ENCODE assay signal across 9 mouse cellular contexts in genomic region chr11:119057291-119057690, GRCm38 (mm10). TPM values are rescaled to one million over a fixed set of nuclear protein-coding genes. Genes with fewer than 3 reads are reported as not detected.
DNase-seq lines count a peak whose midpoint lies in the region; ATAC-seq and TF ChIP-seq lines count a peak whose summit lies in the region.
"Had no signal": no experiment of that assay in that cellular context is flagged by ENCODE, and none has a peak within 500 bp of the region (broad histone marks: within the 10 kb centered on the region; RNA-seq: fewer than 3 reads in every experiment).

No protein-coding gene starts in this region.

- TF ChIP-seq EP300 in liver, postnatal 0 days (IDR thresholded peaks at IDR 0.05; ENCODE audit: low read depth) = no peak

- H3K4me3 ChIP-seq in heart, embryonic 12.5 days = peak overlapping the region; percentile 58
- peak overlapping the region; percentile 76; the same call in 1 of the 2 replicates for H3K4me3 ChIP-seq in E14TG2a.4 (replicated peaks; ENCODE audit: low read length)
- H3K4me3 ChIP-seq in forebrain, postnatal 0 days (ENCODE audit: low read depth, low read length) = peak overlapping the region; percentile 57
- H3K4me3 ChIP-seq in liver, postnatal 0 days (ENCODE audit: low read depth, low read length) = peak overlapping the region; percentile 59

- TF ChIP-seq CTCF in E14TG2a.4 (conservative IDR thresholded peaks at IDR 0.05; ENCODE audit: low read length) = no peak
- TF ChIP-seq CTCF in forebrain, postnatal 0 days (IDR thresholded peaks at IDR 0.05; ENCODE audit: low read depth) = no peak
- TF ChIP-seq CTCF in liver, postnatal 0 days (IDR thresholded peaks at IDR 0.05; ENCODE audit: low read depth) = no peak

- peak overlapping the region; percentile 93 for H3K4me2 ChIP-seq in heart, embryonic 12.5 days
- H3K4me2 ChIP-seq in forebrain, postnatal 0 days (ENCODE audit: low read depth) = peak overlapping the region; percentile 92
- H3K4me2 ChIP-seq in liver, postnatal 0 days (ENCODE audit: low read depth, low read length) = peak overlapping the region; percentile 96

- peaks cover 67% of the 10 kb centered on the region for H3K27me3 ChIP-seq in heart, embryonic 12.5 days (replicated peaks)
- peaks cover 97% of the 10 kb centered on the region for H3K27me3 ChIP-seq in E14TG2a.4 (ENCODE audit: insufficient read depth, low read length)
- peaks cover 17% of the 10 kb centered on the region for H3K27me3 ChIP-seq in forebrain, postnatal 0 days (ENCODE audit: insufficient read depth, low read length)
- peaks cover 96% of the 10 kb centered on the region for H3K27me3 ChIP-seq in liver, postnatal 0 days (ENCODE audit: insufficient read depth, low read length)

- H3K9ac ChIP-seq in heart, embryonic 12.5 days = peak overlapping the region; percentile 87
- H3K9ac ChIP-seq in forebrain, postnatal 0 days = peak overlapping the region; percentile 93
- H3K9ac ChIP-seq in liver, postnatal 0 days (replicated peaks) = peak overlapping the region; percentile 74

- 3% methylated on average over 9 of the region's 9 CpGs for WGBS in heart, embryonic 12.5 days
- 10% methylated on average over 9 of the region's 9 CpGs for WGBS in forebrain, postnatal 0 days
- WGBS in liver, postnatal 0 days (ENCODE audit: insufficient replicate concordance) = 2% methylated on average over 9 of the region's 9 CpGs

- no peak for ATAC-seq in heart, embryonic 12.5 days (ENCODE audit: insufficient number of reproducible peaks, low FRiP score)
- no peak for ATAC-seq in forebrain, postnatal 0 days
- ATAC-seq in liver, postnatal 0 days = no peak
- no peak for ATAC-seq in cerebellum, adult (ENCODE audit: insufficient number of reproducible peaks, low FRiP score, low TSS enrichment)

- peaks cover 33% of the 10 kb centered on the region for H3K4me1 ChIP-seq in heart, embryonic 12.5 days (replicated peaks)
- peaks cover 67% of the 10 kb centered on the region for H3K4me1 ChIP-seq in E14TG2a.4 (replicated peaks; ENCODE audit: low read depth, low read length)
- H3K4me1 ChIP-seq in forebrain, postnatal 0 days (ENCODE audit: insufficient read depth) = peaks cover 35% of the 10 kb centered on the region
- H3K4me1 ChIP-seq in liver, postnatal 0 days (ENCODE audit: insufficient read depth) = peaks cover 50% of the 10 kb centered on the region

- H3K9me3 ChIP-seq in heart, embryonic 12.5 days (replicated peaks) = no peaks in the 10 kb centered on the region
- peaks cover 8% of the 10 kb centered on the region for H3K9me3 ChIP-seq in E14TG2a.4 (ENCODE audit: low read length)
- no peaks in the 10 kb centered on the region for H3K9me3 ChIP-seq in forebrain, postnatal 0 days (ENCODE audit: low read length)
- no peaks in the 10 kb centered on the region; the same call in 1 of the 2 replicates for H3K9me3 ChIP-seq in liver, postnatal 0 days (ENCODE audit: low read length)

- H3K27ac ChIP-seq in heart, embryonic 12.5 days (ENCODE audit: poor library complexity, severe bottlenecking) = peak overlapping the region; percentile 74; the same call in 1 of the 2 replicates
- H3K27ac ChIP-seq in forebrain, postnatal 0 days (ENCODE audit: low read depth, low read length) = peak overlapping the region; percentile 91
- H3K27ac ChIP-seq in liver, postnatal 0 days (ENCODE audit: low read depth) = no peak overlapping the region

- no peak for DNase-seq in heart, postnatal 4 days
- DNase-seq in forebrain, postnatal 0 days = no peak
- DNase-seq in liver, postnatal 0 days = no peak
- DNase-seq in adipocyte (ENCODE audit: low spot score) = no peak
- DNase-seq in spleen, adult 18-20 months = no peak

- no peaks in the 10 kb centered on the region for H3K36me3 ChIP-seq in heart, embryonic 12.5 days
- no peaks in the 10 kb centered on the region for H3K36me3 ChIP-seq in E14TG2a.4 (ENCODE audit: insufficient read depth, low read length)
- H3K36me3 ChIP-seq in forebrain, postnatal 0 days (ENCODE audit: insufficient read depth) = no peaks in the 10 kb centered on the region
- H3K36me3 ChIP-seq in liver, postnatal 0 days (replicated peaks; ENCODE audit: insufficient read depth, low read length) = no peaks in the 10 kb centered on the region
- H3K36me3 ChIP-seq: G1E had no signal

RNA-seq across cellular contexts. Expression of gene Cbx8, which starts 16.5 kb away (rescaled TPM):
- 7.3 and 8.8 TPM in 2 replicates for polyA plus RNA-seq in heart, embryonic 12.5 days (2016; fragmentation: Nextera tagmentation; extraction: Ambion mirVana)
- total RNA-seq in heart, postnatal 4 days (2021) = 1 to 10 TPM; 5.6 to 5.7 TPM
- total RNA-seq in forebrain, postnatal 0 days (2014; rRNA removed) = 14.2 and 21.9 TPM in 2 replicates
- 5.3 and 8.5 TPM in 2 replicates for polyA plus RNA-seq in forebrain, postnatal 0 days (2015; fragmentation: Nextera tagmentation; extraction: Ambion mirVana)
- polyA plus RNA-seq in liver, postnatal 0 days (2015; fragmentation: Nextera tagmentation; extraction: Ambion mirVana) = 3.1 and 3.9 TPM in 2 replicates
- total RNA-seq: G1E had no signal
- polyA plus RNA-seq: G1E had no signal

RNA-seq across cellular contexts. Expression of gene Cbx4, which starts 28.7 kb away (rescaled TPM):
- polyA plus RNA-seq in heart, embryonic 12.5 days (2016; fragmentation: Nextera tagmentation; extraction: Ambion mirVana) = 13.2 and 14.9 TPM in 2 replicates
- 10 to 100 TPM; 30.5 to 34.9 TPM for total RNA-seq in heart, postnatal 4 days (2021)
- 36.1 and 38.6 TPM in 2 replicates for total RNA-seq in forebrain, postnatal 0 days (2014; rRNA removed)
- polyA plus RNA-seq in forebrain, postnatal 0 days (2015; fragmentation: Nextera tagmentation; extraction: Ambion mirVana) = 21.7 and 26.1 TPM in 2 replicates
- 2.8 and 4.7 TPM in 2 replicates for polyA plus RNA-seq in liver, postnatal 0 days (2015; fragmentation: Nextera tagmentation; extraction: Ambion mirVana)
- total RNA-seq: G1E had no signal

RNA-seq across cellular contexts. Expression of gene Cbx2, which starts 34.5 kb away (rescaled TPM):
- 29.3 and 30.5 TPM in 2 replicates for polyA plus RNA-seq in heart, embryonic 12.5 days (2016; fragmentation: Nextera tagmentation; extraction: Ambion mirVana)
- 1 to 10 TPM; 7.6 to 7.8 TPM for total RNA-seq in heart, postnatal 4 days (2021)
- 9.2 and 15.2 TPM in 2 replicates for total RNA-seq in forebrain, postnatal 0 days (2014; rRNA removed)
- 6.4 TPM in 2 replicates for polyA plus RNA-seq in forebrain, postnatal 0 days (2015; fragmentation: Nextera tagmentation; extraction: Ambion mirVana)
- polyA plus RNA-seq in liver, postnatal 0 days (2015; fragmentation: Nextera tagmentation; extraction: Ambion mirVana) = 1.9 and 2.0 TPM in 2 replicates
- polyA plus RNA-seq: G1E had no signal
